Mouse (Mus musculus) layer of hippocampus, postnatal 14 days (tissue): ENCODE measurements around the gene Ppara. TPM values are rescaled to one million over a fixed set of nuclear protein-coding genes. Genes with fewer than 3 reads are reported as not detected.

Source experiments
- DNase-seq, 2 experiments: peaks; one replicate each; pipeline ENCODE4 v3.0.0; 2021 to 2022; ENCODE audit warnings: low spot score in 2 of 2, mixed read lengths in 1 of 2
- microRNA-seq, 2 experiments: library from miRNA; unstranded; fragments of <30 nt; microRNA quantifications; one replicate each; pipeline ENCODE4 v1.2.0; 2021
- total RNA-seq, 2 experiments: library from RNA; stranded (reverse); gene quantifications; 2 replicates each; pipeline ENCODE4 v1.2.3; 2021

Gene Ppara
- total RNA-seq, 2 experiments from 2014 or later = 3.4 to 3.7 TPM

DNA sequence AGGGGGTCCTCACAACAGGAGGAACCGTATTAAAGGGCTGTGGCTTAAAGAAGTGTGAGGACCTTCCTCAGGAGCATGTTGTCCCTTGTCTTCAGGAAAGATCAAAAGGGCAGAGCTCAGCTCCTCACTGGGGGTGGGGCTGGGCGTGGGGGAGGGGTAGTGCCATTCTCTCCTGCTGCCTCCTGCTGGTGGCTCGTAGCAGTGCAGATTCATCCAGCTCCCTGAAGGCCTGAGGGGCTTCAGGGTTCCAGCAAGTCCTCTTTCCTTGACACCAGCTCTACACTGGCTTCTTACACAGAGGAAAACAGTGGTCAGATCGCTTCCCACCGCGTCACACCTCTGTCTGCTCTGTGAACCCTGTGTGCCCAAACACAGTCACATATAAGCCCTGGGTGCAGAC is 106.2 kb downstream of the Ppara start:
- no peak for DNase-seq

DNA sequence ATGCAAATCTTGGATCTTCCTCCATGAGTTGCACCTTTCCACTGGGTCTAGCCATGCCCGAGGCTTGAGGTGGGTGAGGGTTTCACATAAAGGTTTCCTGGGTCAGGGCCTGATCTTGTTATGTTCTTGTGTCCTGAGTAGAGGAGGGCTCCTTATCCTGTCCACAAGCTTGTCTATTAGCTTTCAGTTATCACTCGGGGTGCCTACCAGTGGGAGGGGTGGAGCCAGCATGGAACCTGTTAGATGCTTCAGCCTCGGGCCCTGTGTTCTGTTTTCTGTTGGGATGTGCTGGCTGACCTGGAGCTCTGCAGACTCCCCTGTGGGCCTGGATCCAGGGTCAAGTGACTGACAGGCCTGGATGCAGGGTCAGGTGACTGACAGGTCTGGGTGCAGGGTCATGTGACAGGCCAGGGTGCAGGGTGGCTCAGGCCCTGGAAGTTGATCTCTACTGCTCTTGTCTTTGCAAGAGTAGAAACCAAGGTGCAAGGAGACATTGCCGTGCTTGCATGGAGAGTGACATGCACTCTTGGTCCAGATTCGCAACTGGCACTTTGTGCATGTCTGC is 107.1 kb downstream of the Ppara start:
- no peak for DNase-seq

DNA sequence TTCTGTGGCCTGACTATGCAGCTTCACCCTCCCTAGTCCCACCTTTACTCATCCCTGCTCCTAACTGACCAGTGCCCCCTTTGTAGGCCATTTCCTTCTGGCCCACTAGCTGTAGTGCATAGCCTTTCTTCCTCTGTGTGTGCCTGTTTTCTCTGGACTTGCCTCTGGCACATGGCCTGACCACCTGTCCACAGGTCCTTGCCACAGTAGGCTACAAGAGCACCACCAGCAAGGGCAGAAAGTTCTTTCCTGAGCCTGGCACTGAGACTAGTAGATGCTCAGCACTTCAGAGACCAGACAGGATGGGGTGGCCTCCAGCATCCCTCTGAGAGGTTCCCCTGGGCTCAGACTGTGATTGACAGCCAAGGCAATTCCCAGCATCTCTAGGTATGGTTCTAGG is 110.3 kb downstream of the Ppara start:
- no peak for DNase-seq

DNA sequence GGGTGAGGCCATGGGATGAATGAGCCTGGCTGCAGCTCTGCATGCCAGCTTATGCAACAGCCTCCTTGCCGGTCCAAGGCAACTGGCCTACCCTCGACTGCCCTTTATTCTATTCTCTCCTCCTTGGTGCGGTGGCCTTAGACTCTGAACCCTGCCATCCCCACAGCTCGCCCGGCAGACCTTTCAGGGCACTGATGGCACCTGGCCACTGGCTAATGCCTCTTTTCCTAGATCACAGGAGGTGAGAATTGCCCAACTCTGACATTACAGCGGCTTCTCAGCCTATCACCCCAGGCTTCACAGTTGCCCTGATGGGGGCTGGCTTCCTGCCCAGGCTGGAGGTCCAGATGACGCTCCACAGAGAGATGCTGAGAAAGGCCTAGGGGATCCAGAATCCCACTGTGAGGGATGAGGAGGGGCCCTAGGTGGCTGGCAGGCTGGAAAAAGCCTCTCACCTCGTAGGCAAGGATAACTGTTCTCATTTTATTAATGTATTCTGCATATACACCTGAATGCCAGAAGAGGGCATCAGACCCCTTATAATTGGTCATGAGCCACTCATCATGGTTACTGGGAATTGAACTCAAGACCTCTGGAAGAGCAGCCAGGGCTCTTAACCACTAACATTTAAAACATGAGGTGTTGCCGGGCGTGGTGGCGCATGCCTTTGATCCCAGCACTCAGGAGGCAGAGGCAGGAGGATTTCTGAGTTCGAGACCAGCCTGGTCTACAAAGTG is 117.0 kb downstream of the Ppara start:
- DNase-seq = no peak

Small RNAs within 50 kb of the gene (microRNA-seq; reads per million reads assigned to microRNA genes)
- 84,142 to 128,058 reads per million in 2 experiments for gene Mirlet7b
- gene Mirlet7c-2 = 2,557 to 4,183 reads per million in 2 experiments

Other genes with a start within 250 kb of the Ppara start
- not detected for gene 7530416G11Rik, start 231.8 kb upstream of the Ppara start, total RNA-seq
- 10 to 100 TPM; 33.8 to 34.8 TPM for gene Wnt7b, start 152.5 kb upstream of the Ppara start, total RNA-seq
- gene Cdpf1, start 76.7 kb downstream of the Ppara start, total RNA-seq = 10 to 100 TPM; 24.2 to 24.7 TPM
- gene Pkdrej, start 86.8 kb downstream of the Ppara start, total RNA-seq = under 1 TPM; 0.35 to 0.52 TPM
- gene Ttc38, start 97.3 kb downstream of the Ppara start, total RNA-seq = 1 to 10 TPM; 4.7 to 7.1 TPM
- 1 to 10 TPM; 1.2 to 1.3 TPM for gene Gtse1, start 124.8 kb downstream of the Ppara start, total RNA-seq
- gene Trmu, start 144.3 kb downstream of the Ppara start, total RNA-seq = 10 to 100 TPM; 36.2 to 41.7 TPM